Mouse (Mus musculus): ENCODE data around the gene Krt2. TPM values are rescaled to one million over a fixed set of nuclear protein-coding genes. Genes with fewer than 3 reads are reported as not detected.

Krt2 gene
- 0.12 and 0.21 TPM in 2 replicates for polyA plus RNA-seq (2015; fragmentation: Nextera tagmentation; extraction: Ambion mirVana)

GRCm38 (mm10) chr15:101817875-101818274 lies at the start of gene Krt2:
TSS of gene Krt2 (minus strand) at chr15:101818169.
- DNase-seq (ENCODE audit: low spot score) = no peak

- DNase-seq (ENCODE audit: low spot score) = no peak
Observed at GRCm38 (mm10) chr15:101866754-101867153, 48.8 kb upstream of the Krt2 start.

- no peak for DNase-seq (ENCODE audit: low spot score)
Observed at GRCm38 (mm10) chr15:101860421-101861130, 42.6 kb upstream of the Krt2 start.

GRCm38 (mm10) chr15:101859735-101860170 lies 41.8 kb upstream of the Krt2 start:
- DNase-seq (ENCODE audit: low spot score) = peak; percentile 7

- DNase-seq (ENCODE audit: low spot score) = no peak
Observed at GRCm38 (mm10) chr15:101858673-101859425, 40.9 kb upstream of the Krt2 start.

- no peak for DNase-seq (ENCODE audit: low spot score)
Observed at GRCm38 (mm10) chr15:101856696-101857095, 38.7 kb upstream of the Krt2 start.

- no peak for DNase-seq (ENCODE audit: low spot score)
Observed at GRCm38 (mm10) chr15:101855732-101856131, 37.8 kb upstream of the Krt2 start.

- DNase-seq (ENCODE audit: low spot score) = no peak
Observed at GRCm38 (mm10) chr15:101854294-101854693, 36.3 kb upstream of the Krt2 start.

- no peak for DNase-seq (ENCODE audit: low spot score)
Observed at GRCm38 (mm10) chr15:101852571-101852970, 34.6 kb upstream of the Krt2 start.

- DNase-seq (ENCODE audit: low spot score) = no peak
Observed at GRCm38 (mm10) chr15:101850694-101851093, 32.7 kb upstream of the Krt2 start, which contains the start of gene Krt1. TSS of gene Krt1 (minus strand) at chr15:101850794.

- DNase-seq (ENCODE audit: low spot score) = peak; percentile 27
Observed at GRCm38 (mm10) chr15:101845971-101846403, 28.0 kb upstream of the Krt2 start.

GRCm38 (mm10) chr15:101843192-101843591 lies 25.2 kb upstream of the Krt2 start:
- DNase-seq (ENCODE audit: low spot score) = no peak

GRCm38 (mm10) chr15:101834784-101835328 lies 16.9 kb upstream of the Krt2 start:
- DNase-seq (ENCODE audit: low spot score) = no peak

- no peak for DNase-seq (ENCODE audit: low spot score)
Observed at GRCm38 (mm10) chr15:101833131-101833530, 15.2 kb upstream of the Krt2 start.

GRCm38 (mm10) chr15:101829441-101829840 lies 11.5 kb upstream of the Krt2 start:
- DNase-seq (ENCODE audit: low spot score) = no peak

GRCm38 (mm10) chr15:101821786-101822185 lies 3.8 kb upstream of the Krt2 start:
- DNase-seq (ENCODE audit: low spot score) = no peak

GRCm38 (mm10) chr15:101803052-101803822 lies 14.7 kb downstream of the Krt2 start:
- DNase-seq (ENCODE audit: low spot score) = no peak

GRCm38 (mm10) chr15:101802296-101802835 lies 15.6 kb downstream of the Krt2 start, which contains the start of gene Krt73:
TSS of gene Krt73 (minus strand) at chr15:101802346.
- no peak for DNase-seq (ENCODE audit: low spot score)

- DNase-seq (ENCODE audit: low spot score) = no peak
Observed at GRCm38 (mm10) chr15:101790867-101791266, 27.1 kb downstream of the Krt2 start.

- no peak for DNase-seq (ENCODE audit: low spot score)
Observed at GRCm38 (mm10) chr15:101786360-101786759, 31.6 kb downstream of the Krt2 start, which contains the start of gene Krt72. TSS of gene Krt72 (minus strand) at chr15:101786460.

- no peak for DNase-seq (ENCODE audit: low spot score)
Observed at GRCm38 (mm10) chr15:101773420-101773819, 44.5 kb downstream of the Krt2 start.

Measured in thymus, postnatal 0 days (tissue).